Mouse (Mus musculus): ENCODE results near the gene Arhgef3.

- TF ChIP-seq POLR2A (IDR thresholded peaks at IDR 0.05; ENCODE audit: insufficient read depth, low read length) (no peak), CTCF (IDR thresholded peaks at IDR 0.05; ENCODE audit: low read depth, low read length) (no peak)
These were observed 169.3 kb downstream of the Arhgef3 start for GRCm38 (mm10) chr14:27283956-27284355.
